Mouse (Mus musculus): ENCODE data around the gene Klhdc8b.

The Klhdc8b gene

GRCm38 (mm10) chr9:108398324-108398723 is 63.1 kb downstream of the Klhdc8b start:
- in situ Hi-C loops (cut with MboI; ENCODE audit: unreplicated experiment in 2 of 2): no loop called here
